Mouse (Mus musculus): ENCODE results near the gene Nuak1. TPM values are rescaled to one million over a fixed set of nuclear protein-coding genes. Genes with fewer than 3 reads are reported as not detected.

The Nuak1 gene
- polyA plus RNA-seq, 1 experiment, result 43.7 TPM

DNA sequence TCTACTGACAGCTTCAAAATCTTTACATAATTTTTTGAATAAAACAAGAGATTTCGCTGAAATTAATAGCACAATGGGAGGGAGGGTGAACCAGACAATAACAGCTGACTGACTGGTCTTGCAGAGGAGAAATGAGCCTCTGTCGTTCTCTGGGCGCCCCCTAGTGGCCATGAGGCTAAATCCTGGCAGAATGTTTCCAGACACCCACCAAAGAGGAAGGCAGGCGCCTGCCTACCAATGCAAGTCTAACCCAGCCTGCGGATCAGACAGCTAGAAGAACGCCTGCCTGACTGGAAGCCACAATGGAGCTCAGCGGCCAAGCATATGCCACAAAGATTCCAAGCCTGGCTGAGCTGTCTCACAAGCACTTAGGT, 2.4 kb downstream of the Nuak1 start:
- Histone ChIP-seq H3K27ac (ENCODE audit: insufficient read depth, low read length) (peak overlapping the region; percentile 74), H3K4me3 (ENCODE audit: insufficient read depth, low read length) (peak overlapping the region; percentile 96), H3K4me1 (ENCODE audit: control insufficient read depth, insufficient read depth, low read length) (peaks cover 5% of the 10 kb centered on the region)
- peak; percentile 93 for TF ChIP-seq CTCF (IDR thresholded peaks at IDR 0.05; ENCODE audit: extremely low read depth, insufficient read depth, low read length)
- peak; percentile 95 for TF ChIP-seq POLR2A (IDR thresholded peaks at IDR 0.05; ENCODE audit: extremely low read depth, insufficient read depth, low read length)

DNA sequence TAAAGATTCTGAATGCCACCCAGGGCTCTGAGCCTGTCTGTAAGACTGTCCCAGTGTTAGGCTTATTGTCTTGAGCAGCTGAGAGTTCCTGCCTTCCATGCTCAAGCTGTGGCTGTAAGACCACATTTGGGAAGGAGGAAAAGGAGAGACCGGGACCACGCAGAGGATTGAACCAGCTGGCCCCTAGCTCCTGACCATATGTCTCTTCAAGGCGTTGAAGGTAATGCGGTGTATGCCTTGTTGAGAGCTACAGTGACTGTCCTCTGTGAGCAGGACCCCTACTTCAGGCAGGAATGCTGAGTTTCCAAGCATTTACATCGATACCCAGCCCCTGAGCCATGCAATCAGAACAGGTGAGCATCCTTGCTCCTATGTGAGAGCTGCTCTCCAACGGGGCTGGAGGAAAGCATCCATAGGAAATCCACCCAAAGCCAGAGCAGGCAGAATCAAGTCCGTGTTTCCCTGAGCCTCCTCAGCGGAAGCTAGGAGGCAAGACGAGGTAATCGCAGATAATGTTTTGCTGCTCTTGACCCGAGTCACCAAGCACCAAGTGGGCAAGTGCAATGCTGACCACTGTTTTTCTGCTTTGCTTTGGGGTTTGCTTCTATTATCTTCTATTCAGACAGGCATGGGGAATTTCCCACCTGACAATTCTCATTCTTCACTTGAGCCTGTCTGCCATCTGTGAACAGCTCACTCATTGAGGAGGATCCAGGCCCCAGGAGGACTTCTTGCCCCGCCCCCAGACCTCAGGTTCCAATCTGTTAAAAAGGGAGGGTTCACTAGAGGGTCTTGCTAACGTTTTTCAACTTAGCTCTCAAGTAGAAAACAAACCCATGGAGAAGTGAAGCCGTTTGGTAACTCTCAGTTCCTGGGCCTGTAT, 3.0 kb downstream of the Nuak1 start:
- Histone ChIP-seq H3K27ac (ENCODE audit: insufficient read depth, low read length) (peak overlapping the region; percentile 33), H3K4me1 (ENCODE audit: control insufficient read depth, insufficient read depth, low read length) (peaks cover 5% of the 10 kb centered on the region), H3K4me3 (ENCODE audit: insufficient read depth, low read length) (peak overlapping the region; percentile 31)
- no peak for TF ChIP-seq POLR2A (IDR thresholded peaks at IDR 0.05; ENCODE audit: extremely low read depth, insufficient read depth, low read length)
- no peak for TF ChIP-seq CTCF (IDR thresholded peaks at IDR 0.05; ENCODE audit: extremely low read depth, insufficient read depth, low read length)

DNA sequence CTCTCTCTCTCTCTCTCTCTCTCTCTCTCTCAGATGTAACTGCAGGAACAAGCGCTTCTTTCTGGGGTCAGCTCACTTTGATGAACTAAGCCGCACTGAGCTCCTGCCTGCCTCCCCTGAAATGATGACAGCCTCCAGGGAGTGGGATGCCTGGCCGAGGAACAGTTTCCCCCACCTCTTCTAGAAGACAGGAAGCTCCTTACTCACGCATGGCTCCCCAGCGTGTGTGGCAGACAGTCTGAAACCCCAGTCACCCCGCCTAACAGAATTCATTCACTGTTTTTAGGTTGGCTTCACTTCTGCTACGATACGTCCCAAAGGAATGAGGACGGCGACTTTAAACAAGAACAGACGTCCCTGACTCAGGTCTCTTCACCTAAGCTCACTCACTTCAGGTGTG, 4.5 kb downstream of the Nuak1 start:
- Histone ChIP-seq H3K27ac (ENCODE audit: insufficient read depth, low read length) (no peak overlapping the region), H3K4me1 (ENCODE audit: control insufficient read depth, insufficient read depth, low read length) (peaks cover 5% of the 10 kb centered on the region), H3K4me3 (ENCODE audit: insufficient read depth, low read length) (no peak overlapping the region)
- TF ChIP-seq POLR2A (IDR thresholded peaks at IDR 0.05; ENCODE audit: extremely low read depth, insufficient read depth, low read length), result no peak
- no peak for TF ChIP-seq CTCF (IDR thresholded peaks at IDR 0.05; ENCODE audit: extremely low read depth, insufficient read depth, low read length)

DNA sequence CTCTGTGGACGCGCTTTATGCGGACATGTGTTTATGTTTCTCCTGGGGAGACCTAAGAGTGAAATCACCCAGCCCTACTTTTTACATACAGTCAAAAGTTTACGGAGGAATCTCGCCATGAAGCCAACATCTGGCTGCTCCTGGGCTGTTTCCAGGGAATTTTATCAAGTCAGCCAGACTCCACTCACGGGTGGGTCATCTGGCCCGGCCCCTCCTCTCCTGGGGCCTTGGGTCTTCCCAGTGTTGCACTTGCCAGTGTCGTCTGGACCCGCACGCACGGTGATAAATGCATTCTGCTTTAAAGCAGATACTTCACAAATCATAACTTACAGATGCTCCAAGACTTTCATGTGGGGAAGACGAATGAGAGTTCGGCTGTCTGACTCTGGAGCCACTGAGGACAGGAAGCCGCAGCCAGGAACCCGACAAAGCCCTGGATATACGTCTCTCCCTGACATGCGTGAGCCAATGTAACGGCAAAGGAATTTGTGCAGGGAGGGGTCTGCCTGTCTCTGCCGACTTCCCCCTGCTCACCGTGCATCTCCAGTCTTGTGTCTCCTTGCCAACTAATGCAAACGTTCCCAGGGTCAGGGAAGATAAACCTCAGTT, 7.1 kb downstream of the Nuak1 start:
- TF ChIP-seq POLR2A (IDR thresholded peaks at IDR 0.05; ENCODE audit: extremely low read depth, insufficient read depth, low read length) (no peak), CTCF (IDR thresholded peaks at IDR 0.05; ENCODE audit: extremely low read depth, insufficient read depth, low read length) (no peak)
- Histone ChIP-seq H3K4me1 (ENCODE audit: control insufficient read depth, insufficient read depth, low read length) (peaks cover 5% of the 10 kb centered on the region), H3K4me3 (ENCODE audit: insufficient read depth, low read length) (no peak overlapping the region), H3K27ac (ENCODE audit: insufficient read depth, low read length) (no peak overlapping the region)

DNA sequence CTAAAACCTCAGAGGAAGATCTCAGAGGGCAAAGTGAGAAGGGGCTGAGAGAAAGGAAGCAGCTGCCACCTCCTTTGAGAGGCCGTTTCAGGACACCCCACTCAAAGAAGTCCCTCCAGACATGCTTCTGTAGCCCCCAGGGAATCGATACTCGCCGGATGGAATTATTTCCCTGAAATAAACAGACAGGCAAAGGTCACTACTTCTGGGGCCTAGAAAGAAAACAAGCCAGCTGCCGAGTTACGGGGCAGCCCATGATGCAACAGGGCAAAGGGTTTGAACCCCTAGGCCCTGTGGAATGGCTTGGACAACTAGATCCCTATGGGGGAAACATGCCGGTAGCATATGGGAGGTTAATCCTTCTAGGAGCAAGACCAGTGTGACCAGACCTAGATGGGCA, 16.0 kb downstream of the Nuak1 start:
- no peak overlapping the region for H3K27ac ChIP-seq (ENCODE audit: insufficient read depth, low read length)
- TF ChIP-seq POLR2A (IDR thresholded peaks at IDR 0.05; ENCODE audit: extremely low read depth, insufficient read depth, low read length), result no peak
- TF ChIP-seq CTCF (IDR thresholded peaks at IDR 0.05; ENCODE audit: extremely low read depth, insufficient read depth, low read length), result no peak
- peaks cover 7% of the 10 kb centered on the region; the same call in 1 of the 2 replicates for H3K4me1 ChIP-seq (ENCODE audit: control insufficient read depth, insufficient read depth, low read length)
- H3K4me3 ChIP-seq (ENCODE audit: insufficient read depth, low read length), result no peak overlapping the region

DNA sequence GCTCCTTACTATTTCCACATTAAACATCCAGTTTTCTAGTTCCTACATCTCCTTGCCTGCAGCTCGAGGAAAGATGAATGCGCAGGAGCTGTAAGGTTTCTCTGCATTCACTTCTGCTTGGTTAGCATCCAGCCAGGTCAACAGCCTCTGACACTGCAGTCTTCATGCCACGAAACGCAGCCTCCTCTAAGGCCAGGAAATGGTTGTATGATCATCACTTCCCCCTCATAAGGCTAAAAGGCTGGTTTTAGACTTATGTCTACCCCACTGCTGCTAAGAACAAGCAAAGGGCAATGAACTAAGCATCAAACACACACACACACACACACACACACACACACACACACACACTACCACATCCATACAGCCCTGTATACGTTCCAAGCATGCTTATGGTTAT, 16.5 kb downstream of the Nuak1 start:
- H3K27ac ChIP-seq (ENCODE audit: insufficient read depth, low read length), result 0 out of 2 replicates have a peak overlapping the region, but pooled peaks have one; percentile 43
- no peak overlapping the region for H3K4me3 ChIP-seq (ENCODE audit: insufficient read depth, low read length)
- peaks cover 7% of the 10 kb centered on the region; the same call in 1 of the 2 replicates for H3K4me1 ChIP-seq (ENCODE audit: control insufficient read depth, insufficient read depth, low read length)
- TF ChIP-seq CTCF (IDR thresholded peaks at IDR 0.05; ENCODE audit: extremely low read depth, insufficient read depth, low read length), result no peak

DNA sequence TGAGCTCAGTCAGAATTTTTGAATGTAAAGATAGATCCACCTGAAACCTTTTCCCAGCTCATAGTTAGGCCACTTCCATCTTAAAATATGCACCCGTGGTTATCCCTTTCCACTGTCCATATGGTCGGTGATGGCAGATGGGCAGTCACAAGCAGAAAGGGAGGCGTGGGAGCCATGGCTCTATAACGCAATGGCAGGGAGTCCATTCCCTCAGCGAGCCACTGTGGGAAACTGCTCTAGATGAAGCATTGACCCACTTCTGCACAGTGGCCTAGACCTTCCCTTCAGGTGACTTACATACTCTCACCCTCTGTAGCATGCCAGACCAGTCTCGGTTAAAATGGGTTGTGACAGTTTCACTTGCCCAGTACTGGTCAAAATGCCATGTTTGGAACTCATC, 19.8 kb downstream of the Nuak1 start:
- peaks cover 17% of the 10 kb centered on the region for H3K4me1 ChIP-seq (ENCODE audit: control insufficient read depth, insufficient read depth, low read length)
- no peak overlapping the region for H3K27ac ChIP-seq (ENCODE audit: insufficient read depth, low read length)
- no peak for TF ChIP-seq POLR2A (IDR thresholded peaks at IDR 0.05; ENCODE audit: extremely low read depth, insufficient read depth, low read length)
- no peak for TF ChIP-seq CTCF (IDR thresholded peaks at IDR 0.05; ENCODE audit: extremely low read depth, insufficient read depth, low read length)
- no peak overlapping the region for H3K4me3 ChIP-seq (ENCODE audit: insufficient read depth, low read length)

DNA sequence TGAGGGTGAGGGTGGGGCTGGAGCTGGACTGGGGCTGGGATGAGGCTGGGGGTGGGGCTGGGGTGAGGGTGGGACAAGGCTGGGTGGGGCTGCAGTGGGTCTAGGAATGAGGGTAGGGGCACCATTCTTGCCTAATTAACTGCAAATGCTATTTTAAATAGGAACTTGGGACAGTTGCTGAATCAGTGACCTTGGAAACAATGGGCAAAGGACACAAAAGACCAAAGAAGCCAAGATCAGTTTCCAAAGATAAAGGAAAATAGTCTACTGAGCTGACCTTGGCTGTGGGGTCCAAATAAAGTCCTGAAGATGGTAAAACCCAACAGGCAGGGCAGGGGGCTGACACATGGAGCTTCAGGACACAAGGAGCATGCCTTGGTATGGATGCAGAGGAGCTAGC, 22.0 kb downstream of the Nuak1 start:
- H3K4me3 ChIP-seq (ENCODE audit: insufficient read depth, low read length), result no peak overlapping the region
- 0 out of 2 replicates have a peak overlapping the region, but pooled peaks have one; percentile 27 for H3K27ac ChIP-seq (ENCODE audit: insufficient read depth, low read length)
- no peak for TF ChIP-seq POLR2A (IDR thresholded peaks at IDR 0.05; ENCODE audit: extremely low read depth, insufficient read depth, low read length)
- no peak for TF ChIP-seq CTCF (IDR thresholded peaks at IDR 0.05; ENCODE audit: extremely low read depth, insufficient read depth, low read length)
- peaks cover 20% of the 10 kb centered on the region for H3K4me1 ChIP-seq (ENCODE audit: control insufficient read depth, insufficient read depth, low read length)

DNA sequence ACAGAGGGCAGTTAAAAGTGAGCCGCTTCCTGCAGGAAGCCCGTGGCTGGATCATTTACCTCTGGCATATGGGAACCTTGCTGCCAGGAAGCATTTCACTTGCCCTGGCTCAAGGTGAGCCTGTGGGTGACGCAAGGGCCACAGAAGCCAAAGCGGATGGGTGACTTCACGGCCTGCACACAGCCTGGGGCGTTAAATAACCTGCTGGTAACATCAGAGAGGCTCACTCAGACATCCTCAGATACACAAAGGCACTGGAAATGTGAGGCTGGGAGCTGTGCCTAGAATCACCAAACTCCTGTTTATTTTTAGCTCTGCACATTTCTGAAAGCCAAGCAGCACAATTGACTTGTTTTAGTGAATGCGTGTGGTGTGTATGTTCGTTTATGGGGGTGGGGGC, 23.6 kb downstream of the Nuak1 start:
- TF ChIP-seq CTCF (IDR thresholded peaks at IDR 0.05; ENCODE audit: extremely low read depth, insufficient read depth, low read length) (no peak), POLR2A (IDR thresholded peaks at IDR 0.05; ENCODE audit: extremely low read depth, insufficient read depth, low read length) (no peak)
- peak overlapping the region; percentile 26 for H3K27ac ChIP-seq (ENCODE audit: insufficient read depth, low read length)
- no peak overlapping the region for H3K4me3 ChIP-seq (ENCODE audit: insufficient read depth, low read length)
- H3K4me1 ChIP-seq (ENCODE audit: control insufficient read depth, insufficient read depth, low read length), result peaks cover 26% of the 10 kb centered on the region
